Mouse (Mus musculus): Measurements from ENCODE around the gene Itpk1.

The Itpk1 gene

DNA sequence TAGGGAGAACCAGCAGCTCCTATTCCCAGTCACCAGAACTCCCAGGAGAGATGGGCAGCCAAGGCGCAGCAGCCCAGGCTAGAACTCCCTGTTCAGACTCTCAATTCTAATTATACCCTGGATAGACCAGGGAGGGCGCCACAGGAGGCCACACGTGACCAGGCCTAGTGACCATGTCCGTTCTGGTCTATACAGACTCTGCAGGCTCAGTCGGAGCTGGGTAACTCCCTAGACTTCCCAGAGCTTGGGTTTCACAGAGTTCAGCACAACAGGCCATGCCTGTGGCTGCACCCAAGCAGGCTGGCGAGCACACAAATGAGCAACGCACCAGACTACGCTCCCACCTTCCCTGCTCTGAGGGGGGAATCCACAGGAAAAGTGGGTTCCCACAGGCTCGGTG is 110.1 kb downstream of the Itpk1 start:
- no peak for DNase-seq (ENCODE audit: low spot score)

DNA sequence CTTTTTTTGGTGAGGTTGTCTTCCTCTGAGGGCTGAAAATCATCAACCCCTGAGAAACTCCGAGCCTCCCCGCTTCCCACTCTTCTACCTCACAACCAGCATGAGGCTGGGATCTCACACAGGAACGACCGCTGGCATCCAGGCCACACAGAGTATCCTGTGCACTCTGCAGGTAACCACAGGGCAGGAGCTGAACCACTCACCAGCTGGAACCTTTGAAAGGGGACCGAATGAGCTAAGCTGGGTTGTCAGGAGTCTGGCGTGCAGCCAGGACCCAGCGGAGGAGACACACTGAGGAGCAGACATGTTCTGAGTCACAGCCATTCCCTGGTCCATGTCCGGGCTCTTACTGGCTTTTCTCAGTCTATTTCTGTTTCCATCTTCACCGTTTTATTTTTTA is 111.0 kb downstream of the Itpk1 start:
- peak; percentile 62 for DNase-seq (ENCODE audit: low spot score)

DNA sequence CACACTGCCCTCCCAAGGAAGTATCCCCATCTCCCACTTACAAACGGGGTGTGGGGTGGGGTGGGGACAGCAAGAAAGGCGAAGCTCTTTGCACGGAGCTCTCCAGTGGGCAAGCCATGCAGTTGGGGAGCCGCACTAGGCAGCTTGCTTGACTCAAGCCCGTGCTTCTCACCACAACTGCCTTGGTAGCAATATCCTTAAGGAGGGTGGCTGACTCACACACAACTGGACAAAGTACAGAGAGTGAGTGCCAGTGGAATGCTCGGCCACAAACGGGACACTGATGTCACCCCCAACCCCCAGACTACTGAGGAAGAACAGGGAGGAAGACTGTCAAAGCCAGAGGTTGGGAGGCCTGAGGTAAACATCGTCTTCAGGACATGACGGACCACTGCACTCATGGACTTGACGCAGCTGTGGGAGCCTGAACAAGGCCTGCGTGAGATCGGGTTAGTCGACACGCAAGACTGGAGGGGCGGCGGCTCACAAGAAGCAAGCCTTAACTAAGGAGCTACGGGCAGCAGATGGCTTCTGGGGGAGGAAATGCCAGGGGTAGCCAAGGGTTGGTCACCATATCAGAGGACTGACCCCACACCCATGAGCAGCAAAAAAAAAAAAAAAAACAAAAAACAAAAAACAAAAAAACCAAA is 113.9 kb downstream of the Itpk1 start:
- DNase-seq (ENCODE audit: low spot score), result no peak

DNA sequence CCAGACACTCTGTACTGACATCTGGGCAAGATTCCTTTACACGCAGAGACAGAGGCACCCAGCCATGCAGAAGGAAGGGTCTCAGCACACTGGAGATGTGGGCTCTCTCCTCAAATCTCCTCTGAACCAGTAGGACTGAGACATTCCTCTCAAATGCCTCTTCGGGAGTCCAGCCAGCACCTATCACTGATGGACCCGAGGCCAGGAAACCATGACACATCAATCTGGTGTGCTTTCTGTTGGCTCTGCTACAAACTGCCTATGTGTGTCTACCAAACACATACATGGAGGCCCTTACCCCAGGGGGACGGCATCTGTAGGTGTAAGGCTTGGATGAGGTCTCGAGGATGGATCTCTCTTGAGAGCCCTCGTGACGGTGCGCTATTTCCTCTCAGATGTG is 117.6 kb downstream of the Itpk1 start:
- no peak for DNase-seq (ENCODE audit: low spot score)

DNA sequence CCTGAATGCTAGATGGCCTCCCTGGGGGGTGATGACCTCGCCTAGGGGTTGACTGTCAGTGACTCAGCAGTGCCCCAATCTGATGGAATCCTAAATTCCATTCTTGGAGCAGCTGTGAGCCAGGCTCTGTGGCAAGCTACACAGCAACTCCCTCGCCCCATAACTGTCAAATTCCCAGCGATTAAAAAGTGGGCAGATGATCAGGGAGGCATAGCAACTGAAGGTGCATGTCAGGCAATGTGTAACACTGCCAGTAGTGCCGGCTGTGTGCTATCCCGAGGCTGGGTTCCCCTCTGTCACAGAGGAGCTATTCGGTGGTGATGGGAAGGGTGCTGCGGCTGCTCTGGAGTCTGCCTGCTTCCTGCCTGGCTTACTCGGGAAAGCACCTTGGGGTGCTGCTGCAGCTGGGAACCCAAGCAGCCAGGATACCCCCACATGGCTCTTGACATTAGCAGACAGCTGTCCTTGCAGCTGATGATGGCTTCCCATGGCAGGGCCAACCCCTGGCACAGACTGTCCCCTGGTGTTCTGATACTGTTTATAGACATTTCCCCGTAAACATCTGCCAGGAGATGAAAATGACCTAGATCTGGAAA is 118.3 kb downstream of the Itpk1 start:
- DNase-seq (ENCODE audit: low spot score), result no peak

DNA sequence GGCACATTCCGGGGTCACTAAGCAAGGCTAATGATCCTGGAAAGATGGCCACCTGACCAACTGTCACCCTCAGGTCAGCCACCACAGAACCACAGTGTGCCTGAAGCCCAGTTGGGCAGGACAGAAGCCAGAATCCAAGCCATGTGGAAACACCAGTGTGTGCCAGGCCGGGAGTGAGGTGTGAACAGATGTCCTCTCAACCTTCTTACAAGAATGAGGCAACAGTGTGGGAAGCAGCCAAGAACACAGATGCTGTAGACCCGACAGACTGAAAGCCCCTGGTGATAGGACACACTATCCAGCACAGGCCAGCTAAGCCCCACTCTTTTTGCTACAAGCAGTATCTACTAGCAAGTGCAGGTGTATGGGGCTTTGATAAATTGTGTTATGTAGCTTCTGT is 119.3 kb downstream of the Itpk1 start:
- no peak for DNase-seq (ENCODE audit: low spot score)

DNA sequence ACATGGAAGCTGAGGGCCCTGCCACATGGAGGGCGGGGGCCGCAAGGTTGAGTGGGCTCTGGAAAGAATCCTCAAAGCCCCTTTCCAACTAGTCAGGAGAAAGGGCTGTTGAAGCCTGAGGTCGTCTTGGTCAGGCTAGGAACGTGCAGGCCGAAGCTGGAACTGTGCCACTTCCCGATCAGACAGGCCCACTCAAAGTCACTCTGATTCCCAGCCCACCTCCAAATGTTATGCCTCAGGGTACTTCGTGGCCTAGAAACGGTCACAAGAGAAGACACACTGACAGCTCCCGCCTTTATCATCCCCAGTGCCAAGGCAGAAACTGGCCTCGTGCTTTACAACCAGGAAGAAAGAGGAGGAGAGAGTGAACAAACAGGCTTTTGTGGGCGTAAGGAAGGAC is 122.3 kb downstream of the Itpk1 start:
- no peak for DNase-seq (ENCODE audit: low spot score)

DNA sequence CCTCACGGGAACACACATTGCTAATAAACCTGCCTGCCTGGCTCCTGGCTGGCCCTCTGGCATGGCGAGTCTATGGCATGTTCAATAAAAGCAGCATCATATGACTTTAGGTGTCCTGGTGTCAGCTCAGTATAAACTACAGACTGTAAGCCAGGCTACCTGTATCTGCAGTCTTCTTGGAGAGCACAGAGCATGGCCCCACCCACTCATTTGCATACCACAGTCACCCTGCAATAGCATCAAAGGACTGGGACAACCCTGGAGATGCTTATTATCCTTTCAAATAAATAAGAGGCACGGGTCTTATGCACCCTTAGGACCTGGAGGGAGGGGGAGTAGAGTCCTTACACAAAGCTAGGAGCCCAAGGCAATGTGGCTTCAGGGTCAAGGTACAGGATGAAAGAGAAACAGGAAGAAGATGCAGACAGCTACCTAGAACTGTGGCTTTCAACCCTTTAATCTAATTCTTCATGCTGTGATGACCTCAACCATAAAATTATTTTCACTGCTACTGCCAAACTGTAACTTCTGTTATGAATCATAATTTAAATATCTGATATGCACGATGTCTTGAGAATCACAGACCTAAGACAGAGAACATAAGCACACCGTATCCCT is 123.0 kb downstream of the Itpk1 start:
- no peak for DNase-seq (ENCODE audit: low spot score)

DNA sequence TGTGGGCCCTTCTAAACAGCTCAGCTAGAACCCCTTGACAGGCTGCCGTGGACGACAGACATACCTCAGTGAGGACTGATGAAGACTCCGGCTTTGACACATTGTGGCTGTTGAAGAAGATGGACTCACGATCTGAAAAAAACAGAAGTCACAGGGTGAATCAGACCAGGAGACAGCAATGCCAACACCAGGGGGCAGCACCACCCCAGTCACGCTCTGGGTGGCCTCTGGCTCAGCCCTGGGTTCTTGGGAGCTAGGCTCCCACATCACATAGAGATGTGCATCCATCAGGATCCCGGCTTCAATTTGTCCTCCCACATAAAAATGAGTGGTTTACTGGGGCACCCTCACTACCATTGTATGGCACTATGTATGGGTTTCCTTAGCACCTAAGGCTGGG is 125.7 kb downstream of the Itpk1 start:
- peak; percentile 95 for DNase-seq (ENCODE audit: low spot score)

DNA sequence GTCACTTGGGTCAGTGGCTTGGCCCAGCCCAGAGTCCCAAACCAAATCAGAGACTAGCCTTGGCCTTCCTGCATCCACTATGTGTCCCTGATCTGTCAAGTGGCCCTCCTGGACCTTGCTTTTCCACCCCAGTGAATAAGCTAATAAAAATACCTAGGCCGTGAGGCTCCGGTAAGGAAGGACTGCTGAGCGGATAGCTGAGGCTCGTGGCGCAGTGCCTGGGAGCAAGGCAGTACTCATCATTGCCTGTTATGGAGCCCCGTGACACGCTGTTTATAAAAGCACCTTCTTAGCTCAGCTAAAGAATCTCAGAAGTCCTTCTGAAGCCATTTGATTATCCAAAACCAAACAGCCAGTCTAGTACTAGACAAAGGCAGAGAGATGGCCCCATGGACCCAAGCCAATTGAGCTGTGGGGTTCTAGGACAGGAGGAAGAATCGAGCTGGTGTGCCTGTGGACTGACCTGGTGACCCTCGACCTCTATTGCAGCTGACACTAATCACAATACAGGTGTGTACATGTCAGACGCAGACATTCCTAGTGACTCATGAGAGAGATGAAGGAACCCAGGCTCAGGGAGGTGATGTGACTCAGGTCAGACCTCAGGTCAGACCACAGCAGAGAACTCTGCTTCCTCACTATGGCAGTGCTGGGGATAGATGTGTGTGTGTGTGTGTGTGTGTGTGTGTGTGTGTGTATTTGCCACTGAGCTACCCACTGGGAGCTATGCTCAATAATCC is 127.9 kb downstream of the Itpk1 start:
- no peak for DNase-seq (ENCODE audit: low spot score)

DNA sequence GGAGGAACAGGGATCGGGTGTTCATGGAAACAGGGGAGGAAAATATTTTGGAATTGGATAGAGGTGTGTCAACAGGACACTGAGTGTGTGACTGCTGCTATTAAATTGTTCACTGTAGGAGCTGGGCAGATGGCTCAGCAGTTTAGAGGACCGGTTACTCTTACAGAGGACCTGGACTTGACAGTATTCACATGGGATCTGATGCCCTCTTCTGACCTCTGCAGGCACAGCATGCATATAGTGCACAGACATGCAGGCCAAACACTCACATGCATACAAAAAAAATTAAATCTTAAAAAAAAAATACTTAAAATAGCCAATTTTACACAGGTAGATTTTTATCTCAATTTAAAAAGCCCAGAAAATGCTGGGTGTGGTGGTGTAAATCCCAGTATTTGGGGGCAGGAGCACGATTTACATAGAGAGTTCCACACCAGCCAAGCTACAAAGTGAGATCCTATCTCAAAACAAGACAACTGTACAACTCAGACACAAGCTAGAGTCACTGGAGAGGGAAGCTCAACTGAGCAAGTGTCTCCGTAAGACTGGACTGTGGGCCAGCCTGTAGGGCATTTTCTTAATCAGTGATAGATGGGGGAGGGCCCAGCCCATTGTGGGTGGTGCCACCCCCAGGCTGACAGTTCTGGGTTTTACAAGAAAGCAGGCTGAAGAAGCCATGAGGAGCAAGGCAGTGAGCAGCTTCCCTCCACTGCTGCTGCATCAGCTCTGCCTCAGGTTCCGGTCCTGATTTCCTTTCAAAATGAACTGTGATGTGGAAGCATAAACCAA is 129.0 kb downstream of the Itpk1 start:
- DNase-seq (ENCODE audit: low spot score), result no peak

DNA sequence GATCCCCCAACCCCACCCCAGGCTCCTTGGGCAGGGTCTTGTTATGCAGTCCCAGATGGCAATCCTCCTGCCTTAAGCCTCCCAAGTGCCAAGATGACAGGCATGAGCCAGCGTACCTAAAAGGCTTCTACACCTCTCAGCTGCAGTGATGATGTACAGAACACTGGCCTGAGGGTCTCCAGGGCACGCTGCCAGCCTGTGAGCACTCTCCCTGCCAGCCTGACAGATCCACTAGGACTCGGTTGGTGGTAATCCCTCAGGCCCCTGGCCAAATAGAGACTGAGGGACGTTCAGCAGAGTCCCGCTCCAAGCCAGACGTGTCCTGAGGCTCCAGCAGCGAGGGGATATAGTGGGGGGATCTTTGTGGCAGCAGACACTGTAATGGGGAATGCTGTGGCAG is 131.7 kb downstream of the Itpk1 start:
- DNase-seq (ENCODE audit: low spot score), result no peak

DNA sequence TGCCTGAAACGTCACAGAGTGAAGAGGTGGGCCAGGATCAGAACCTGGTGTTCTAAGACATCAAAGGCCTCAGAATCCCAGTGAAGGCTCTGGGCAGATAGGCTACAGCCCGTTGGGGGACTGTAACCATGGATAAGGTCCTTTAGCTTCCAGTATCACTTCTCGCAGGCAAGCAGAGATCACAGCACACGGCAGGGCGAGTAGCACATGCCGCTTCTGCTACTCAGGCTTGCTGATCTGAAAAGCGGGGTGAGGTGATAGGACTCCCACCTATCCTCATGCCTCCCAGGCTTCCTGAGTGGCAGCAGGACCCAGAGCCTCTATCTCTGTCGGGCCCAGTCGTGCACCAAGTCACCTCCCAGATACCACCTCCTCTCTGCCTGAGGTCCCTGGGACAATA is 133.1 kb downstream of the Itpk1 start:
- no peak for DNase-seq (ENCODE audit: low spot score)

DNA sequence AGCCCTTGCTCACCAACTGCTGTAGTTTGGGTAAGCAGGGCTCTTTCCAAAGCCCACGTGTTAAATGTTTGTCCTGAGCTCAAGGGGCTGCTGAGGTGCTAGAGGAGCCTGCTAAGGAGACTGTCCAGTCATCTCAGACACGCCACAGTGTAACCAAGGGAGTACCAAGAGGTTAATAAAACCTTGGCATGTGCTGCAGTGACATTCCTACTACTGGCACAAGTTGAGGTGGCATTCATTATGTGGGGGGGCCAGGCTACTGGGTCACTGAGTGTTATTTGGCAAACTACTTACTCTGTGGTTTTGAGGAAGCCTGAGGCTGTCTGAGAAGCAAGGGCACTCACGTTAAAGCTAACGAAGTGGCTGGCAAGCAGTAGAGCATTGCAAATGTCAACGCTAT is 134.0 kb downstream of the Itpk1 start:
- no peak for DNase-seq (ENCODE audit: low spot score)

DNA sequence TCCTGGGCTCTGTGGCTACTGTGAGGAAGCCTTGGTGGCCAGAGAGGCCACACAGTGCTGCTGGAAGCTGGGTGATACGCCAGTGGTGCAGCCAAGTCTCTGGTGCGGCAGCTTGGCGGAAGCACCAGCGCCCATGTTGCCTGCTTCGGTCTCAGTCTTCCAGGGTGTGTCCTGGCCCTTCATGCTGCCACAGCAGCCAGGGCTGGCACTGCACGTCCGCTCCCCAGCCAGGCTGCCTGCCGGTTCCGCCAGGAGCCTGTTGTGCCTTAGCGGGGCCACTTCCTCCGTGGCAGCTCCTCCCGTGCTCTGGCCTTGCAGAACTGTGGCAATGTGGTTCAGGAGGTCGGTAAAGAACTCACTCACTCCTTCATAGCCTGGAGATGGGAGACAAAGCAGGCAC is 134.6 kb downstream of the Itpk1 start:
- no peak for DNase-seq (ENCODE audit: low spot score)

DNA sequence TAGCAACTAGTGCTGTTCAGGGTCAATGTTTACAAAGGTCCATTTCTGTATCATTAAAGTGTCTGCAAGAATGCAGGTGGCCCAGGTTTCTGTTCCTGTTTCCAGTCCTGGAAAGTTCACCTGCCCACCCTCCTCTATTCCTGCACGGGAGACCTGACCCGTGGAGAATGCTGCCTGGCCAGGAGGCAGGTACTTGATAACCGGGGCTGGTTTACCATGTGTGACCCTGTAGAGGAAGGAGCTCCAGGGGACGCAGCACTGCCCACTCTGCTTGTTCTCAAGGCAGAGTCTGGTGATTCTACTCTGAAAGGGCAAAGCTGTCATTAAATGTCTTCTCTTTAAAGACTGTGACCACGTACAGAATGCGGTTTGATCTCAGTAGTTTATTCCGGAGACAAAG is 136.5 kb downstream of the Itpk1 start:
- DNase-seq (ENCODE audit: low spot score), result no peak

DNA sequence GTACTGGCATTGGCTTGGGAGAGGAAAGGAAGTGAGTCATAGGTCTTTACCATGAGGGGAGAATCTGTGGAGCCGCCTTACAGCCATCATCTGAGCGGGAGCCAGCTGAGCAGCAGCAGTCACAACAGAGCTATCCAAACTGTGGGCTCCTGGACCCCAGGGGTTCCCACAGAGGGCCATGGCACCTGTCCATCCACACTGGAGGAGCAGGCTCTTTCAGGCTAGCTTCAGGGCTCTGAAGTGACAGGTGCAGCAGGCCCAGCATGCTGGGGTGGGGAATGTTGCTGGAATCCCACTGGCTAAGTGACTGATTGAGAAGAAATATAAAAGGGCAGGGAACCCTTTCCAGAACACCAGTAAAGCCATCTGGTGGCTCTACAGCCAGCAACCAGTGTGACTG is 137.8 kb downstream of the Itpk1 start:
- no peak for DNase-seq (ENCODE audit: low spot score)

DNA sequence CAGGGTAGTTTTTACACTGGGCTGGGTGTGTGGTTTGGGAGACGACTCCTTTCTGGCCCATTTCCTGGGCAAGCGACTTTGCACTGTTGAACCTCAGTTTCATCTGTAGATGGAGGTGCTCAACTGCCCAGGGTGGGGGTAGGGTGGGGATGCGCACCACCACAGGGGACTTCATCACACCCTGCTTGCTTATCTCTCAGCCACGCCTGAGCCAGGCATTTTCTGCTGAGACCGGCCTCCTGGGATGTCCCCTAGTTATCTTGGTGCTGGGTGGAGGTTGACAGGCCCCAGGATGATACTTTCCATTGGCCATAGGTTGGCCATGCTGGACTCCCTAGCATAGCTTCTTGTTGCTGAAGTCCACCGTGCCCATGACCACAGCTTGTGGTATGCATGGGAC is 139.6 kb downstream of the Itpk1 start:
- no peak for DNase-seq (ENCODE audit: low spot score)

DNA sequence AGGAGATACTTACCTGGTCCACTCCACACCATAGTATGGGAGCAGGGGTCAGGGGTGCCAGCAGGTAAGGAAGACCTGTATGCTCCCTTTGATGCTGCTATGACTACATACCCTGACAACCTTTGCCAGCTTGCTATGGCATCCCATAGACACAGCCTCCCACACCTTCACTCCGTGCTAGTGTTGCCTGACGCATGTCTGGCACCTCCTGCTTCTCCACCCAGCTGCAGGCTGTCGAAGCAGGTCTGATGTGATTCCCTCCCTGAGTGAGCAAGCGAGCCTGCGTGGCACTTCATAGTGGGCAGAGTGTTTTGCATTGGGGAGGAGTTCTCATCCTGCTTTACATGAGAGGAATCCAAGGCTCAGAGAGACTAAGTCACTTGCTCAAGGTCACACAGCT is 147.4 kb downstream of the Itpk1 start:
- no peak for DNase-seq (ENCODE audit: low spot score)

DNA sequence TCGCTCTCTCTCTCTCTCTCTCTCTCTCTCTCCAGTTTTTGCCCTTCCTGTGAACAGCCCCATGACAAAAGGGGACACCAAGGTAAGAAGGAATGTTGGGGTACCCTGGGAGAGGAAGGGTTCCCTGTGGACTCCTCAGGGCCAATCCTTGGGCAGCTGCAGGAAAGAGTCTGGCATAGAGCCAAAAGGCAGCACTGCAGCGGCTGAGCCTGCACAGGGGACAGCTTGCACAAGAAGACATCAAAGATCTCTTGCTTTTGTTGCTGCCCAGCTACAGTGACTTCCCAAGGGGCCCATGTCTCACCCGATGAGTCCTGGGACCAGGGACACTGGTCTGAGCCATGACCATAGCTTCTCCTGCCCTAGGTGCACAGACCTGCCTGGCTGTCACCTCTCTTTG is 148.9 kb downstream of the Itpk1 start:
- peak; percentile 36 for DNase-seq (ENCODE audit: low spot score)

DNA sequence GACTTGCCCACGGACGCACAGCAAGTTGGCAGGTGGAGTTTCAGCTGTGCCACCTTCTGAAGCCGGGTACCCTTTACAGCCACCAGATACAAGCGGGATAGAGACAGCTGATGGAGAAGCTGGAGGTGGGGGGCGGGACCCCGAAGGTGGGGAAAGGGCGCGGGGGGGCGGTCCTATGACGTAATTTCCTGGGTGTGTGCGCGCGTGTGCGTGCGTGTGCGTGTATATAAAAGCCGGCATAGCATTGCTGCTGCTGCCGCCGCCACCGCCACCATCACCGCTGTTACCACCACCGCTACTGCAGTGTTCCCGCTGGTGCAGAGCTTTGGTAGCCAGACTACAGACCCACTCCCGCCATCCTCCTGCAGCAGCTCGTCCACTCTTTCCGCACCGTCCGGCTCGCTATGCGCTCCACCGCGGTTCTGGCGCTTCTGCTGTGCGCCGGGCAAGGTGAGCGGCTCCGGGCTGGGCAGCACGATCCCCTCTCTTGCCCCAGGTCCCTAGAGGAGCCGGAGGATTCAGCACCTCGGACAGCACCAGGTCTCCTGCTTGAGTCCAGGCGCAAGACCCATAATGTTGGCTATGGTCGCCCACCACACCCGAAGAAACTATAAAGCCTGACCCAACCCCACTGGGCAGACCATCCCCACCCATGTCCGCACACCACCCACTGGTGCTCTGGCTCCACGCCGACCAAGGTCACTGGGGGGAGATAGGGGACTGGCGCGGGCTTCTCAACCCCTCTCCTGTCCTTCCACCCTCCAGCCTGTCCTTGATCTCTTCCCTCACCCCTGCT is 149.8 kb downstream of the Itpk1 start, which contains the start of gene Chga:
Gene Chga (plus strand): TSS at position 249 of the 796 bp plus-strand sequence.
- peak; percentile 94 for DNase-seq (ENCODE audit: low spot score)

Measured in testis, postnatal 10 days (tissue).